Mouse (Mus musculus) neural tube, embryonic 14.5 days (tissue): ENCODE data around the gene Mdk. TPM values are rescaled to one million over a fixed set of nuclear protein-coding genes. Genes with fewer than 3 reads are reported as not detected.

Experiments
- ATAC-seq: fragments of 200-750 bp; cut with Nextera tagmentation; 2 replicates; pipeline ENCODE4 v1.8.0; 2017; ENCODE audit warnings: low read depth, mild to moderate bottlenecking, moderate TSS enrichment, moderate library complexity
- H3K27ac ChIP-seq: fragments of 300-500 bp; sonication (generic); 2 replicates; pipeline ENCODE4 v1.5.1; 2014; ENCODE audit warnings: low read depth, mild to moderate bottlenecking, control low read depth, low read length, moderate library complexity, mixed read lengths
- H3K27me3 ChIP-seq: fragments of 300-500 bp; sonication (generic); 2 replicates; pipeline ENCODE4 v1.6.1; 2014; ENCODE audit warnings: low read length; ENCODE audit not compliant: control insufficient read depth, insufficient read depth
- H3K36me3 ChIP-seq: fragments of 300-500 bp; sonication (generic); 2 replicates; pipeline ENCODE4 v1.6.1; 2014; ENCODE audit warnings: low read length, mixed read lengths; ENCODE audit not compliant: control insufficient read depth, insufficient read depth
- H3K4me1 ChIP-seq: fragments of 300-500 bp; sonication (generic); 2 replicates; pipeline ENCODE4 v1.6.1; 2014; ENCODE audit warnings: low read length; ENCODE audit not compliant: control insufficient read depth, insufficient read depth
- H3K4me2 ChIP-seq: fragments of 300-500 bp; sonication (generic); 2 replicates; pipeline ENCODE4 v1.6.1; 2014; ENCODE audit warnings: mild to moderate bottlenecking, low read depth, low read length, control low read depth
- H3K4me3 ChIP-seq: fragments of 300-500 bp; sonication (generic); 2 replicates; pipeline ENCODE4 v1.5.1; 2014; ENCODE audit warnings: low read depth, low read length, control low read depth, mixed read lengths
- H3K9ac ChIP-seq: fragments of 300-500 bp; sonication (generic); replicated peaks from 2 replicates; pipeline ENCODE4 v1.6.1; 2014; ENCODE audit warnings: low read depth, mild to moderate bottlenecking, control low read depth, low read length, mixed read lengths
- H3K9me3 ChIP-seq: fragments of 300-500 bp; sonication (generic); 2 replicates; pipeline ENCODE4 v1.6.1; 2016; ENCODE audit warnings: low read length; ENCODE audit not compliant: control insufficient read depth
- WGBS: fragments of 180-500 bp; shearing (Covaris S2); extraction: QIAGEN DNeasy Blood & Tissue Kit; methylation state at CpG from one replicate; pipeline ENCODE4 v1.1.7; 2014; 5-methylcytosine and 5-hydroxymethylcytosine counted together
- polyA plus RNA-seq: library from polyadenylated mRNA; unstranded; fragments of >200 nt; fragmentation: Nextera tagmentation; extraction: Ambion mirVana; gene quantifications from 2 replicates; pipeline ENCODE4 v1.2.1, GENCODE M21; 2014

Gene Mdk
- polyA plus RNA-seq, 1 experiment from 2014 or later, result 93.6 TPM

GRCm38 (mm10) chr2:91960459-91960858 is 28.4 kb upstream of the Mdk start:
- Histone ChIP-seq H3K27me3 (no peaks in the 10 kb centered on the region), H3K9me3 (no peaks in the 10 kb centered on the region), H3K27ac (no peak overlapping the region), H3K9ac (no peak overlapping the region), H3K4me1 (peaks cover 28% of the 10 kb centered on the region), H3K36me3 (no peaks in the 10 kb centered on the region), H3K4me2 (no peak overlapping the region), H3K4me3 (no peak overlapping the region)
- no peak for ATAC-seq
- 83% methylated on average over 5 of the region's 5 CpGs for WGBS

GRCm38 (mm10) chr2:91959544-91960410 is 27.7 kb upstream of the Mdk start:
- Histone ChIP-seq H3K27ac (no peak overlapping the region), H3K9me3 (no peaks in the 10 kb centered on the region), H3K4me2 (no peak overlapping the region), H3K4me1 (peaks cover 28% of the 10 kb centered on the region), H3K27me3 (no peaks in the 10 kb centered on the region), H3K9ac (no peak overlapping the region), H3K36me3 (no peaks in the 10 kb centered on the region), H3K4me3 (no peak overlapping the region)
- no peak for ATAC-seq
- WGBS, result 63% methylated on average over 11 of the region's 11 CpGs

GRCm38 (mm10) chr2:91958701-91959457 is 26.8 kb upstream of the Mdk start:
- 52% methylated on average over 10 of the region's 10 CpGs for WGBS
- no peaks in the 10 kb centered on the region for H3K9me3 ChIP-seq
- no peak overlapping the region for H3K4me2 ChIP-seq
- H3K4me1 ChIP-seq, result peaks cover 28% of the 10 kb centered on the region
- H3K27ac ChIP-seq, result no peak overlapping the region
- H3K9ac ChIP-seq, result no peak overlapping the region
- ATAC-seq, result no peak
- no peaks in the 10 kb centered on the region for H3K27me3 ChIP-seq
- no peaks in the 10 kb centered on the region for H3K36me3 ChIP-seq
- H3K4me3 ChIP-seq, result no peak overlapping the region

- Histone ChIP-seq H3K9ac (no peak overlapping the region), H3K4me2 (no peak overlapping the region), H3K4me1 (peaks cover 28% of the 10 kb centered on the region), H3K9me3 (no peaks in the 10 kb centered on the region), H3K27me3 (no peaks in the 10 kb centered on the region), H3K36me3 (no peaks in the 10 kb centered on the region), H3K4me3 (no peak overlapping the region), H3K27ac (no peak overlapping the region)
- WGBS, result 85% methylated on average over 8 of the region's 8 CpGs
- no peak for ATAC-seq
These were observed 26.0 kb upstream of the Mdk start for GRCm38 (mm10) chr2:91958049-91958448.

- H3K4me2 ChIP-seq, result no peak overlapping the region
- no peaks in the 10 kb centered on the region for H3K9me3 ChIP-seq
- no peaks in the 10 kb centered on the region for H3K27me3 ChIP-seq
- H3K9ac ChIP-seq, result no peak overlapping the region
- H3K27ac ChIP-seq, result no peak overlapping the region
- ATAC-seq, result peak; percentile 50
- H3K4me1 ChIP-seq, result peaks cover 21% of the 10 kb centered on the region
- no peak overlapping the region for H3K4me3 ChIP-seq
- H3K36me3 ChIP-seq, result no peaks in the 10 kb centered on the region
- WGBS, result 18% methylated on average over 3 of the region's 4 CpGs
These were observed 25.0 kb upstream of the Mdk start for GRCm38 (mm10) chr2:91957096-91957495.

- Histone ChIP-seq H3K27ac (no peak overlapping the region), H3K9ac (no peak overlapping the region), H3K4me3 (no peak overlapping the region), H3K27me3 (no peaks in the 10 kb centered on the region), H3K4me1 (peaks cover 15% of the 10 kb centered on the region; the same call in 1 of the 2 replicates), H3K4me2 (no peak overlapping the region), H3K9me3 (no peaks in the 10 kb centered on the region), H3K36me3 (no peaks in the 10 kb centered on the region)
- WGBS, result 87% methylated on average over 6 of the region's 6 CpGs
- no peak for ATAC-seq
These were observed 23.8 kb upstream of the Mdk start for GRCm38 (mm10) chr2:91955875-91956274.

GRCm38 (mm10) chr2:91955121-91955591 is 23.1 kb upstream of the Mdk start:
- no peaks in the 10 kb centered on the region for H3K9me3 ChIP-seq
- no peak overlapping the region for H3K9ac ChIP-seq
- ATAC-seq, result no peak
- H3K4me1 ChIP-seq, result peaks cover 19% of the 10 kb centered on the region
- H3K27me3 ChIP-seq, result no peaks in the 10 kb centered on the region
- no peak overlapping the region for H3K4me2 ChIP-seq
- no peak overlapping the region for H3K4me3 ChIP-seq
- H3K36me3 ChIP-seq, result no peaks in the 10 kb centered on the region
- WGBS, result 76% methylated on average over 4 of the region's 4 CpGs
- H3K27ac ChIP-seq, result no peak overlapping the region

GRCm38 (mm10) chr2:91953825-91954224 is 21.7 kb upstream of the Mdk start:
- H3K27ac ChIP-seq, result no peak overlapping the region
- peaks cover 26% of the 10 kb centered on the region for H3K4me1 ChIP-seq
- H3K27me3 ChIP-seq, result no peaks in the 10 kb centered on the region

More at GRCm38 (mm10) chr2:91953825-91954224, 21.7 kb upstream of the Mdk start:
- Histone ChIP-seq H3K36me3 (no peaks in the 10 kb centered on the region), H3K4me3 (no peak overlapping the region), H3K9me3 (no peaks in the 10 kb centered on the region), H3K4me2 (no peak overlapping the region), H3K9ac (no peak overlapping the region)
- 19% methylated on average over 5 of the region's 5 CpGs for WGBS
- no peak for ATAC-seq
